Mouse (Mus musculus): Measurements from ENCODE around the gene Cyb5r3. TPM values are rescaled to one million over a fixed set of nuclear protein-coding genes. Genes with fewer than 3 reads are reported as not detected.
A peak's percentile ranks its signal among the peaks of the same experiment; 100 is the strongest.

Gene Cyb5r3
- total and polyA plus RNA-seq, 3 experiments, result 22.6 to 67.0 TPM; not detected in 1

- no peak overlapping the region for H3K9ac ChIP-seq (ENCODE audit: control insufficient read depth, low read depth, low read length, poor library complexity, severe bottlenecking)
- no peak overlapping the region for H3K27ac ChIP-seq (ENCODE audit: control insufficient read depth, low read depth, low read length)
- H3K27me3 ChIP-seq (ENCODE audit: control insufficient read depth in 1 of 2, insufficient read depth in 2 of 2, low read length in 2 of 2), result no peaks in the 10 kb centered on the region
- DNase-seq (ENCODE audit: low read depth, low spot score), result no peak
- TF ChIP-seq SMC3 (IDR thresholded peaks at IDR 0.05; ENCODE audit: low read depth, low read length), result no peak
- no peak for TF ChIP-seq E2F4 (IDR thresholded peaks at IDR 0.05; ENCODE audit: borderline replicate concordance, low read depth, low read length)
- TF ChIP-seq MEF2A (IDR thresholded peaks at IDR 0.05; ENCODE audit: extremely low read depth, insufficient replicate concordance, low read depth, low read length, poor library complexity, severe bottlenecking), result no peak
- TF ChIP-seq TCF12 (IDR thresholded peaks at IDR 0.05; ENCODE audit: low read depth, low read length), result no peak
- TF ChIP-seq EP300 (IDR thresholded peaks at IDR 0.05; ENCODE audit: low read depth in 1 of 2, low read length in 2 of 2), result no peak
- TF ChIP-seq JUND (IDR thresholded peaks at IDR 0.05; ENCODE audit: low read depth, low read length), result no peak
- TF ChIP-seq UBTF (IDR thresholded peaks at IDR 0.05; ENCODE audit: borderline replicate concordance, insufficient read depth, low read depth, low read length), result no peak
- no peak for TF ChIP-seq MXI1 (IDR thresholded peaks at IDR 0.05; ENCODE audit: low read depth, low read length)
- no peak for TF ChIP-seq MAFK (IDR thresholded peaks at IDR 0.05; ENCODE audit: borderline replicate concordance, low read depth, low read length)
- no peak for TF ChIP-seq POLR2AphosphoS5 (IDR thresholded peaks at IDR 0.05; ENCODE audit: borderline replicate concordance, low read depth, low read length)
- TF ChIP-seq CHD2 (IDR thresholded peaks at IDR 0.05; ENCODE audit: low read length), result no peak
- H3K9me3 ChIP-seq (replicated peaks; ENCODE audit: insufficient read depth, low read length), result no peaks in the 10 kb centered on the region
- no peak overlapping the region for H3K4me3 ChIP-seq (ENCODE audit: control insufficient read depth in 1 of 2, insufficient read depth in 1 of 2, low read depth in 2 of 2, low read length in 2 of 2)
- H3K79me2 ChIP-seq (ENCODE audit: control insufficient read depth, insufficient read depth, low read length, poor library complexity), result no peaks in the 10 kb centered on the region
- no peaks in the 10 kb centered on the region for H3K4me1 ChIP-seq (ENCODE audit: control insufficient read depth in 1 of 2, insufficient read depth in 2 of 2, low read length in 2 of 2)
- no peaks in the 10 kb centered on the region for H3K36me3 ChIP-seq (ENCODE audit: control insufficient read depth in 1 of 2, insufficient read depth in 2 of 2, low read length in 2 of 2)
These were observed 18.1 kb downstream of the Cyb5r3 start for GRCm38 (mm10) chr15:83154309-83154708.

GRCm38 (mm10) chr15:83150694-83151093 is 21.7 kb downstream of the Cyb5r3 start:
- no peak for DNase-seq (ENCODE audit: low read depth, low spot score)
- no peak overlapping the region for H3K9ac ChIP-seq (ENCODE audit: control insufficient read depth, low read depth, low read length, poor library complexity, severe bottlenecking)

GRCm38 (mm10) chr15:83150073-83150442 is 22.3 kb downstream of the Cyb5r3 start:
- Histone ChIP-seq H3K9me3 (replicated peaks; ENCODE audit: insufficient read depth, low read length) (no peaks in the 10 kb centered on the region), H3K4me1 (ENCODE audit: control insufficient read depth in 1 of 2, insufficient read depth in 2 of 2, low read length in 2 of 2) (peaks cover 0 to 16% of the 10 kb centered on the region in 2 experiments; a peak in 2 of 4 replicates), H3K79me2 (ENCODE audit: control insufficient read depth, insufficient read depth, low read length, poor library complexity) (peaks cover 39% of the 10 kb centered on the region), H3K4me3 (ENCODE audit: control insufficient read depth in 1 of 2, insufficient read depth in 1 of 2, low read depth in 2 of 2, low read length in 2 of 2) (no peak overlapping the region), H3K36me3 (ENCODE audit: control insufficient read depth in 1 of 2, insufficient read depth in 2 of 2, low read length in 2 of 2) (peaks cover 2 to 7% of the 10 kb centered on the region in 2 experiments; a peak in 3 of 4 replicates), H3K27ac (ENCODE audit: control insufficient read depth, low read depth, low read length) (peak overlapping the region; percentile 15), H3K27me3 (ENCODE audit: control insufficient read depth in 1 of 2, insufficient read depth in 2 of 2, low read length in 2 of 2) (no peaks in the 10 kb centered on the region), H3K9ac (ENCODE audit: control insufficient read depth, low read depth, low read length, poor library complexity, severe bottlenecking) (no peak overlapping the region)
- TF ChIP-seq RCOR1 (IDR thresholded peaks at IDR 0.05; ENCODE audit: low read depth, low read length) (no peak), POLR2A (IDR thresholded peaks at IDR 0.05; ENCODE audit: control insufficient read depth in 1 of 2, insufficient read depth in 1 of 2, low read depth in 1 of 2, low read length in 2 of 2, poor library complexity in 1 of 2) (no peak), EP300 (IDR thresholded peaks at IDR 0.05; ENCODE audit: low read depth in 1 of 2, low read length in 2 of 2) (no peak), UBTF (IDR thresholded peaks at IDR 0.05; ENCODE audit: borderline replicate concordance, insufficient read depth, low read depth, low read length) (no peak), CHD2 (IDR thresholded peaks at IDR 0.05; ENCODE audit: low read length) (no peak), MAX (IDR thresholded peaks at IDR 0.05; ENCODE audit: low read length) (no peak), CHD1 (IDR thresholded peaks at IDR 0.05; ENCODE audit: low read depth, low read length) (no peak), JUND (IDR thresholded peaks at IDR 0.05; ENCODE audit: low read depth, low read length) (no peak)
- DNase-seq (ENCODE audit: low read depth, low spot score), result no peak

More at GRCm38 (mm10) chr15:83150694-83151093, 21.7 kb downstream of the Cyb5r3 start:
- Histone ChIP-seq H3K4me1 (ENCODE audit: control insufficient read depth in 1 of 2, insufficient read depth in 2 of 2, low read length in 2 of 2) (peaks cover 0 to 12% of the 10 kb centered on the region in 2 experiments; a peak in 1 of 4 replicates), H3K4me3 (ENCODE audit: control insufficient read depth in 1 of 2, insufficient read depth in 1 of 2, low read depth in 2 of 2, low read length in 2 of 2) (no peak overlapping the region), H3K27me3 (ENCODE audit: control insufficient read depth in 1 of 2, insufficient read depth in 2 of 2, low read length in 2 of 2) (no peaks in the 10 kb centered on the region), H3K9me3 (replicated peaks; ENCODE audit: insufficient read depth, low read length) (no peaks in the 10 kb centered on the region), H3K79me2 (ENCODE audit: control insufficient read depth, insufficient read depth, low read length, poor library complexity) (peaks cover 32% of the 10 kb centered on the region), H3K27ac (ENCODE audit: control insufficient read depth, low read depth, low read length) (no peak overlapping the region), H3K36me3 (ENCODE audit: control insufficient read depth in 1 of 2, insufficient read depth in 2 of 2, low read length in 2 of 2) (peaks cover 2 to 7% of the 10 kb centered on the region in 2 experiments; a peak in 3 of 4 replicates)
- TF ChIP-seq ZNF384 (IDR thresholded peaks at IDR 0.05; ENCODE audit: low read depth, low read length), result no peak
- TF ChIP-seq MXI1 (IDR thresholded peaks at IDR 0.05; ENCODE audit: low read depth, low read length), result no peak
- TF ChIP-seq CTCF (IDR thresholded peaks at IDR 0.05 in 2 of 3, conservative IDR thresholded peaks at IDR 0.05 in 1 of 3; ENCODE audit: control insufficient read depth in 1 of 3, insufficient read depth in 1 of 3, low read depth in 2 of 3, low read length in 3 of 3, poor library complexity in 1 of 3, severe bottlenecking in 1 of 3), result no peak
- no peak for TF ChIP-seq TBP (IDR thresholded peaks at IDR 0.05; ENCODE audit: low read depth, low read length)
- no peak for TF ChIP-seq CHD2 (IDR thresholded peaks at IDR 0.05; ENCODE audit: low read length)
- no peak for TF ChIP-seq ZC3H11A (IDR thresholded peaks at IDR 0.05; ENCODE audit: low read depth, low read length)
- TF ChIP-seq NRF1 (IDR thresholded peaks at IDR 0.05; ENCODE audit: insufficient read depth, low read depth, low read length, poor library complexity, severe bottlenecking), result no peak
